Mouse (Mus musculus) myocyte (in vitro differentiated cells): ENCODE data around the gene Dnm2.
"Not testable (repeated sequence)": the region's sequence is repeated elsewhere in the genome, so short reads cannot be mapped to it uniquely, and the experiment has no call there.

ENCODE experiments used
- MAX ChIP-seq: IDR thresholded peaks from one replicate; pipeline ENCODE4 v1.6.1; 2011; ENCODE audit warnings: low read depth, mild to moderate bottlenecking, control low read depth
- POLR2A ChIP-seq: IDR thresholded peaks from one replicate; pipeline ENCODE4 v1.6.1; 2011; ENCODE audit warnings: low read depth, mild to moderate bottlenecking, control low read depth, moderate library complexity; ENCODE audit not compliant: insufficient read length
- POLR2AphosphoS2 ChIP-seq: IDR thresholded peaks from one replicate; pipeline ENCODE4 v1.6.1; 2011; ENCODE audit warnings: low read depth, control low read depth; ENCODE audit not compliant: insufficient read length
- TCF12 ChIP-seq: IDR thresholded peaks from one replicate; pipeline ENCODE4 v1.6.1; 2011; ENCODE audit warnings: mild to moderate bottlenecking, control low read depth; ENCODE audit not compliant: poor library complexity, insufficient read depth, severe bottlenecking
- TCF3 ChIP-seq: IDR thresholded peaks from one replicate; pipeline ENCODE4 v1.6.1; 2011; ENCODE audit warnings: low read depth, control low read depth; ENCODE audit not compliant: insufficient read length
- USF1 ChIP-seq: IDR thresholded peaks from one replicate; pipeline ENCODE4 v1.6.1; 2011; ENCODE audit warnings: low read depth, mild to moderate bottlenecking, control low read depth, moderate library complexity

DNA sequence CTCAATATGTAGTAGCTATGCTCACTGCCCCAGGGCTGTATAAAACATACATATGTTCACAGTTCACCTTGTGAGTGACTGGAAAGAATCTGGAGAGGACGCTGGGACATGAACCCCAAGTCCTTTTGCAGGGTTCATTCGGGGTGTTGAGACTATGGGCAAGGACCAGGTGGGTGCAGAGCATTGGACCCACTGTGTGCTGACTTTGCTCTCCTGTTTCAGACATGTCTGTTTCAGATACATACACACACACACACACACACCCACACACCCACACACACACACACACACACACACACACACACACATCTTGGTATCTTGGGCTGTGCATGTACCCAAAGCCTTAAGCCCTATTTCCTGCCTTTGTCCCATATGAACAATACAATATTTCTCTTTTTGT is 117.3 kb downstream of the Dnm2 start:
- TF ChIP-seq POLR2AphosphoS2, USF1, TCF3, MAX, POLR2A, TCF12: not testable (repeated sequence)
